Mouse (Mus musculus): ENCODE data around the gene Thnsl2.

- TF ChIP-seq CTCF (IDR thresholded peaks at IDR 0.05; ENCODE audit: low read depth, low read length) (no peak), GATA1 (IDR thresholded peaks at IDR 0.05; ENCODE audit: borderline replicate concordance, low read length) (no peak), TAL1 (conservative IDR thresholded peaks at IDR 0.05; ENCODE audit: low read depth, low read length) (no peak)
Measured at GRCm38 (mm10) chr6:71090475-71090874, 53.8 kb downstream of the Thnsl2 start.
